8 mouse cellular contexts compared by ENCODE assay signal in genomic region chr9:107770037-107770373, GRCm38 (mm10). TPM values are rescaled to one million over a fixed set of nuclear protein-coding genes. Genes with fewer than 3 reads are reported as not detected.
A peak's percentile ranks its signal among the peaks of the same experiment; 100 is the strongest.
DNase-seq lines count a peak whose midpoint lies in the region; ATAC-seq and TF ChIP-seq lines count a peak whose summit lies in the region.

No protein-coding gene starts in this region.

- H3K4me3 ChIP-seq in heart, adult 2 months: peak overlapping the region; percentile 95
- H3K4me3 ChIP-seq in C2C12 (ENCODE audit: insufficient read depth, poor library complexity, severe bottlenecking): peak overlapping the region; percentile 91
- peak overlapping the region; percentile 93 for H3K4me3 ChIP-seq in forebrain, embryonic 13.5 days
- H3K4me3 ChIP-seq in liver, embryonic 16.5 days (ENCODE audit: low read depth, low read length): peak overlapping the region; percentile 85

- H3K9me3 ChIP-seq in forebrain, embryonic 13.5 days (replicated peaks): no peaks in the 10 kb centered on the region
- no peaks in the 10 kb centered on the region for H3K9me3 ChIP-seq in liver, embryonic 16.5 days (replicated peaks; ENCODE audit: control insufficient read depth, low read length)

- H3K9ac ChIP-seq in heart, adult 2 months (ENCODE audit: low read depth, low read length): peak overlapping the region; percentile 90
- H3K9ac ChIP-seq in forebrain, embryonic 13.5 days: peak overlapping the region; percentile 99
- H3K9ac ChIP-seq in liver, embryonic 16.5 days (ENCODE audit: low read depth, low read length): peak overlapping the region; percentile 98

- peaks cover 4% of the 10 kb centered on the region; the same call in 1 of the 2 replicates for H3K4me1 ChIP-seq in heart, adult 2 months (ENCODE audit: control insufficient read depth, insufficient read depth, low read length)
- peaks cover 21% of the 10 kb centered on the region for H3K4me1 ChIP-seq in forebrain, embryonic 13.5 days
- H3K4me1 ChIP-seq in liver, embryonic 16.5 days (ENCODE audit: control insufficient read depth, low read depth, low read length): peaks cover 16% of the 10 kb centered on the region

- no peaks in the 10 kb centered on the region for H3K27me3 ChIP-seq in heart, adult 2 months (ENCODE audit: control insufficient read depth, insufficient read depth, low read length)
- no peaks in the 10 kb centered on the region for H3K27me3 ChIP-seq in C2C12 (ENCODE audit: control insufficient read depth, insufficient read depth, insufficient read length)
- H3K27me3 ChIP-seq in forebrain, embryonic 13.5 days: no peaks in the 10 kb centered on the region
- H3K27me3 ChIP-seq in liver, embryonic 16.5 days (ENCODE audit: control insufficient read depth, insufficient read depth, low read depth, low read length): no peaks in the 10 kb centered on the region

- H3K4me2 ChIP-seq in forebrain, embryonic 13.5 days: peak overlapping the region; percentile 75
- H3K4me2 ChIP-seq in liver, embryonic 16.5 days (ENCODE audit: low read depth, low read length): peak overlapping the region; percentile 78

- WGBS in heart, adult 2 months: under 1% methylated on average over 9 of the region's 9 CpGs
- 3% methylated on average over 9 of the region's 9 CpGs for WGBS in forebrain, embryonic 13.5 days
- 1% methylated on average over 9 of the region's 9 CpGs for WGBS in liver, embryonic 16.5 days (ENCODE audit: insufficient replicate concordance)

- no peak for ATAC-seq in forebrain, embryonic 13.5 days
- no peak for ATAC-seq in liver, embryonic 16.5 days (ENCODE audit: low read depth)

- DNase-seq in heart, adult 2 months: no peak
- DNase-seq in heart, postnatal 25 days (ENCODE audit: low spot score): no peak
- no peak for DNase-seq in adrenal gland, adult 18-20 months (ENCODE audit: low spot score in 2 of 2)
- no peak for DNase-seq in thymus, adult 18-20 months
- no peak for DNase-seq in left cerebral cortex, adult 8-10 months (ENCODE audit: low spot score in 2 of 2)

- H3ac ChIP-seq in C2C12 (ENCODE audit: control insufficient read depth, insufficient read length, low read depth): peak overlapping the region; percentile 96

- peaks cover 35% of the 10 kb centered on the region for H3K79me3 ChIP-seq in C2C12 (ENCODE audit: low read depth)

- H3K36me3 ChIP-seq in heart, adult 2 months (ENCODE audit: control insufficient read depth, insufficient read depth, low read length): peaks cover 27% of the 10 kb centered on the region
- peaks cover 53% of the 10 kb centered on the region for H3K36me3 ChIP-seq in C2C12 (ENCODE audit: control insufficient read depth, insufficient read depth)
- H3K36me3 ChIP-seq in forebrain, embryonic 13.5 days (ENCODE audit: poor library complexity, severe bottlenecking): peaks cover 63% of the 10 kb centered on the region
- peaks cover 44% of the 10 kb centered on the region for H3K36me3 ChIP-seq in liver, embryonic 16.5 days (ENCODE audit: control insufficient read depth, insufficient read depth)

- no peak for TF ChIP-seq CTCF in heart, adult 2 months (IDR thresholded peaks at IDR 0.05)
- TF ChIP-seq CTCF in C2C12 (IDR thresholded peaks at IDR 0.05; ENCODE audit: control insufficient read depth, insufficient read depth, insufficient read length): no peak

- intact Hi-C loops in heart, adult 2 months (cut with DNase I): loop anchor here (10.0 kb wide), 1 partner anchor 295 kb away; no protein-coding TSS in a partner anchor
- intact Hi-C loops in heart, postnatal 25 days (cut with DNase I): no loop called here

- TF ChIP-seq EP300 in heart, adult 2 months (IDR thresholded peaks at IDR 0.05; ENCODE audit: insufficient read depth, low read depth, low read length): no peak

- TF ChIP-seq POLR2A in heart, adult 2 months (IDR thresholded peaks at IDR 0.05; ENCODE audit: insufficient read depth, low read depth, low read length): no peak

- peak overlapping the region; percentile 95 for H3K27ac ChIP-seq in heart, adult 2 months
- H3K27ac ChIP-seq in forebrain, embryonic 13.5 days: peak overlapping the region; percentile 89
- H3K27ac ChIP-seq in liver, embryonic 16.5 days (ENCODE audit: low read length): peak overlapping the region; percentile 83

- peaks cover 5% of the 10 kb centered on the region for H3K79me2 ChIP-seq in heart, adult 2 months (replicated peaks; ENCODE audit: control insufficient read depth, insufficient read depth, low read length)
- peaks cover 40% of the 10 kb centered on the region for H3K79me2 ChIP-seq in C2C12 (ENCODE audit: control insufficient read depth, insufficient read depth)

TF ChIP-seq in C2C12, 6 proteins besides CTCF, POLR2A, EP300 and RAD21:
- TF ChIP-seq MYOG (IDR thresholded peaks at IDR 0.05; ENCODE audit: control insufficient read depth, extremely low read depth, insufficient read length) (no peak), MYOD1 (IDR thresholded peaks at IDR 0.05; ENCODE audit: control insufficient read depth, insufficient read length, low read depth) (no peak), MAX (IDR thresholded peaks at IDR 0.05) (no peak), FOSL1 (IDR thresholded peaks at IDR 0.05; ENCODE audit: insufficient read depth, low read length, poor library complexity, severe bottlenecking) (no peak), CEBPB (IDR thresholded peaks at IDR 0.05; ENCODE audit: low read depth) (no peak), USF1 (IDR thresholded peaks at IDR 0.05; ENCODE audit: low read depth) (no peak)

RNA-seq across cellular contexts. Expression of gene Rbm5, which starts 0.8 kb away (rescaled TPM):
- 10 to 100 TPM; 38.9 to 54.6 TPM for total RNA-seq in heart, adult 2 months (2021)
- polyA plus RNA-seq in heart, adult 2 months (2012; rRNA removed): 50.5 and 68.3 TPM in 2 replicates
- total RNA-seq in heart, postnatal 25 days (2021): 10 to 100 TPM; 48.0 to 62.7 TPM
- polyA plus RNA-seq in C2C12 (2012; fragmentation: generic; extraction: Trizol): 29.8 TPM
- 256 and 261 TPM in 2 replicates for polyA plus RNA-seq in forebrain, embryonic 13.5 days (2015; fragmentation: Nextera tagmentation; extraction: Ambion mirVana)
- polyA plus RNA-seq in liver, embryonic 16.5 days (2015; fragmentation: Nextera tagmentation; extraction: Ambion mirVana): 72.7 and 78.3 TPM in 2 replicates
- total RNA-seq in adrenal gland, adult 18-20 months (2021): 100 to 1,000 TPM; 115 to 118 TPM
- 100 to 1,000 TPM; 117 to 136 (median 126) TPM for total RNA-seq in left cerebral cortex, adult 8-10 months (2022)

RNA-seq across cellular contexts. Expression of gene Sema3f, which starts 59.7 kb away (rescaled TPM):
- 10 to 100 TPM; 13.4 to 16.8 TPM for total RNA-seq in heart, adult 2 months (2021)
- 29.1 and 31.8 TPM in 2 replicates for polyA plus RNA-seq in heart, adult 2 months (2012; rRNA removed)
- total RNA-seq in heart, postnatal 25 days (2021): 10 to 100 TPM; 15.1 to 15.8 TPM
- polyA plus RNA-seq in C2C12 (2012; fragmentation: generic; extraction: Trizol): 0.36 TPM
- polyA plus RNA-seq in forebrain, embryonic 13.5 days (2015; fragmentation: Nextera tagmentation; extraction: Ambion mirVana): 6.8 and 7.7 TPM in 2 replicates
- 0.41 and 0.86 TPM in 2 replicates for polyA plus RNA-seq in liver, embryonic 16.5 days (2015; fragmentation: Nextera tagmentation; extraction: Ambion mirVana)
- 10 to 100 TPM; 30.2 to 34.1 TPM for total RNA-seq in adrenal gland, adult 18-20 months (2021)
- 10 to 100 TPM; 14.5 to 17.6 (median 16.0) TPM for total RNA-seq in left cerebral cortex, adult 8-10 months (2022)
